ENCODE assay signal across 12 mouse cellular contexts in the genomic region with DNA sequence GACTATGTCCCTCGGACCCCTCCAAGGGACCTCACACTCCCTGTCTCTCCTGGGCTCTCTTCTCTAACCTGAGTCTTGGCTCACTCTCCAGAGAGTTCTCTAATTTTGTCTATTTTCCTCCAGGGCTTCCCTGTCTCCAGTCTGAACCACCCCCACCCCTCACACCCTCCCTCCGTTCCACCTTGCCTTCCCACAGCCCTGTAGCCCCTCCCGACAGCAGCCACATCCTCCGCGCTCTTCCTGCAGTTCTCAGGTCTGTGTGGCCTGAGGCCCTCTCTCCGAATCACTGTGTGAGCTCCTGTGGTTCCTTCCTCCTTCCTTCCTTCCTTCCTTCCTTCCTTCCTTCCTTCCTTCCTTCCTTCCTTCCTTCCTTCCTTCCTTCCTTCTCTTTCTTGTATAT. TPM values are rescaled to one million over a fixed set of nuclear protein-coding genes. Genes with fewer than 3 reads are reported as not detected.
DNase-seq lines count a peak whose midpoint lies in the region; ATAC-seq and TF ChIP-seq lines count a peak whose summit lies in the region.
"Had no signal": no experiment of that assay in that cellular context is flagged by ENCODE, and none has a peak within 500 bp of the region (broad histone marks: within the 10 kb centered on the region; RNA-seq: fewer than 3 reads in every experiment).

No protein-coding gene starts in this region.

- peak overlapping the region; percentile 61; the same call in 1 of the 2 replicates for H3K9ac ChIP-seq in heart, embryonic 11.5 days (ENCODE audit: low read depth, low read length)
- no peak overlapping the region for H3K9ac ChIP-seq in lung, embryonic 15.5 days
- no peak overlapping the region for H3K9ac ChIP-seq in limb, embryonic 14.5 days (ENCODE audit: low read depth, low read length, severe bottlenecking)
- H3K9ac ChIP-seq: liver, postnatal 0 days had no signal

- peak overlapping the region; percentile 23; the same call in 1 of the 2 replicates for H3K4me2 ChIP-seq in heart, embryonic 11.5 days
- H3K4me2 ChIP-seq in lung, embryonic 15.5 days = no peak overlapping the region
- H3K4me2 ChIP-seq in limb, embryonic 14.5 days (replicated peaks; ENCODE audit: low read depth, low read length, severe bottlenecking) = no peak overlapping the region

- no peak overlapping the region for H3K4me3 ChIP-seq in heart, embryonic 11.5 days (ENCODE audit: low read depth, low read length)
- H3K4me3 ChIP-seq in lung, embryonic 15.5 days = no peak overlapping the region
- no peak overlapping the region for H3K4me3 ChIP-seq in lung, adult 2 months (replicated peaks; ENCODE audit: extremely low read depth, low read depth, low read length)
- H3K4me3 ChIP-seq in limb, embryonic 14.5 days (replicated peaks; ENCODE audit: low read length) = no peak overlapping the region

- 53% methylated on average over 6 of the region's 6 CpGs for WGBS in heart, embryonic 11.5 days (ENCODE audit: insufficient replicate concordance)
- WGBS in lung, embryonic 15.5 days = 57% methylated on average over 6 of the region's 6 CpGs
- WGBS in lung, adult 2 months = 76% methylated on average over 6 of the region's 6 CpGs
- WGBS in limb, embryonic 14.5 days = 38% methylated on average over 6 of the region's 6 CpGs

- H3K36me3 ChIP-seq in heart, embryonic 11.5 days (ENCODE audit: control insufficient read depth, insufficient read depth, low read length) = no peaks in the 10 kb centered on the region
- H3K36me3 ChIP-seq in lung, embryonic 15.5 days = no peaks in the 10 kb centered on the region
- no peaks in the 10 kb centered on the region for H3K36me3 ChIP-seq in limb, embryonic 14.5 days (ENCODE audit: control insufficient read depth, insufficient read depth, low read length)

- peaks cover 21% of the 10 kb centered on the region for H3K4me1 ChIP-seq in heart, embryonic 11.5 days (ENCODE audit: control insufficient read depth, insufficient read depth, low read length)
- peaks cover 30% of the 10 kb centered on the region for H3K4me1 ChIP-seq in lung, embryonic 15.5 days
- H3K4me1 ChIP-seq in lung, adult 2 months (ENCODE audit: control insufficient read depth, insufficient read depth, low read length) = peaks cover 2% of the 10 kb centered on the region; the same call in 1 of the 2 replicates
- H3K4me1 ChIP-seq in limb, embryonic 14.5 days (ENCODE audit: control insufficient read depth, insufficient read depth, low read length) = peaks cover 80% of the 10 kb centered on the region

- no peak for TF ChIP-seq CTCF in lung, adult 2 months (IDR thresholded peaks at IDR 0.05; ENCODE audit: insufficient read depth, low read length)

- TF ChIP-seq POLR2A in lung, adult 2 months (IDR thresholded peaks at IDR 0.05; ENCODE audit: borderline replicate concordance, extremely low read depth, low read depth, low read length) = no peak
- TF ChIP-seq POLR2A in limb, embryonic 14.5 days (IDR thresholded peaks at IDR 0.05; ENCODE audit: borderline replicate concordance, extremely low read depth, insufficient read depth, insufficient read length) = no peak

- H3K27me3 ChIP-seq in heart, embryonic 11.5 days (ENCODE audit: control insufficient read depth, insufficient read depth, low read length) = no peaks in the 10 kb centered on the region
- no peaks in the 10 kb centered on the region for H3K27me3 ChIP-seq in lung, embryonic 15.5 days
- H3K27me3 ChIP-seq in limb, embryonic 14.5 days (ENCODE audit: control insufficient read depth, insufficient read depth, low read length) = no peaks in the 10 kb centered on the region
- H3K27me3 ChIP-seq: CH12.LX had no signal

- DNase-seq in heart, adult 11 months = no peak
- no peak for DNase-seq in lung, adult 2 months
- no peak for DNase-seq in limb, embryonic 14.5 days (ENCODE audit: low spot score)
- no peak for DNase-seq in spleen, postnatal 36 days (ENCODE audit: low spot score in 2 of 2)
- no peak for DNase-seq in right cerebral cortex, postnatal 36 days (ENCODE audit: low spot score in 2 of 2)
- DNase-seq in T-cell, adult 2 months (ENCODE audit: low spot score) = no peak
- DNase-seq: layer of hippocampus, adult 9-11 months; liver, postnatal 0 days had no signal

- ATAC-seq in heart, embryonic 11.5 days (replicated peaks; ENCODE audit: insufficient number of reproducible peaks, low FRiP score, low TSS enrichment) = no peak
- ATAC-seq in lung, embryonic 15.5 days (ENCODE audit: borderline replicate concordance, extremely low read depth, low FRiP score, low TSS enrichment) = no peak
- ATAC-seq in limb, embryonic 14.5 days (ENCODE audit: low FRiP score, low read depth) = no peak
- ATAC-seq: inflammation-experienced regulatory T-cells, adult 6 months; liver, postnatal 0 days had no signal

- H3K27ac ChIP-seq in heart, embryonic 11.5 days (ENCODE audit: low read depth, low read length) = peak overlapping the region; percentile 51; the same call in 1 of the 2 replicates
- peak overlapping the region; percentile 26; the same call in 1 of the 2 replicates for H3K27ac ChIP-seq in lung, embryonic 15.5 days
- H3K27ac ChIP-seq in limb, embryonic 14.5 days (replicated peaks; ENCODE audit: low read depth, low read length) = peak overlapping the region; percentile 61

- no peaks in the 10 kb centered on the region for H3K9me3 ChIP-seq in heart, embryonic 11.5 days (replicated peaks; ENCODE audit: control insufficient read depth, low read length)
- no peaks in the 10 kb centered on the region for H3K9me3 ChIP-seq in lung, embryonic 15.5 days
- H3K9me3 ChIP-seq in limb, embryonic 14.5 days (ENCODE audit: control insufficient read depth, low read length) = no peaks in the 10 kb centered on the region

RNA-seq across cellular contexts. Expression of gene Dusp7, which starts 22.8 kb away (rescaled TPM):
- polyA plus RNA-seq in heart, embryonic 11.5 days (2014; fragmentation: Nextera tagmentation; extraction: Ambion mirVana) = 19.8 and 22.0 TPM in 2 replicates
- 16.5 and 17.5 TPM in 2 replicates for polyA plus RNA-seq in lung, embryonic 15.5 days (2015; fragmentation: Nextera tagmentation; extraction: Ambion mirVana)
- 223 and 262 TPM in 2 replicates for polyA plus RNA-seq in lung, adult 2 months (2012; rRNA removed)
- 130 and 180 TPM in 2 replicates for polyA plus RNA-seq in limb, embryonic 14.5 days (2012; rRNA removed)
- polyA plus RNA-seq in limb, embryonic 14.5 days (2014; fragmentation: Nextera tagmentation; extraction: Ambion mirVana) = 73.0 and 84.1 TPM in 2 replicates
